Mouse (Mus musculus) liver, postnatal 0 days (tissue): ENCODE results near the gene Nlrc5.

ENCODE experiments used
- CTCF ChIP-seq: sonication (generic); IDR thresholded peaks from 2 replicates; pipeline ENCODE4 v1.5.1; 2016; ENCODE audit warnings: antibody characterized with exemption, low read depth
- EP300 ChIP-seq: IDR thresholded peaks from 2 replicates; pipeline ENCODE4 v1.6.1; 2016; ENCODE audit warnings: antibody characterized with exemption, low read depth, mild to moderate bottlenecking

DNA sequence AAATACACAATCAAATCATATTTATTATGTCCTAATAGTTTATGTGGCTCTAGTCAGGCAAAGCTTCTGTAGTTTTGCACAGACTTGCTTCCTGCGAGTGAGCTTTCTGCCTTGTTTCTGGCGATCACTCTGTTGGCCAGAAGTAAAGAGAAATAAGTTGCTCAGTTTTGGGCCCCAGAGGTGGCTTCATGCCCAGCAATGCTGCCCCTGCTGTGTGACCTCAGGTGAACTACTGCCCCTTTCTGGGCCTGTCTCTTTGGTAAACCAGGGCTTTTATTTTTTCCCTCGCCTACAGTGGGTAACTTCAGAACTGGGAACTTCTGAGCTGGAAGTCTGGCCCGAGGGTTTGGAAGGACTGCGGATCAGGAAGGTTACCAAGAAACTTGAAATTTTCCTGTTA, 114.9 kb downstream of the Nlrc5 start:
- TF ChIP-seq CTCF, result no peak
- TF ChIP-seq EP300, result no peak
